Mouse (Mus musculus): ENCODE data around the gene 4933427D14Rik.

DNA sequence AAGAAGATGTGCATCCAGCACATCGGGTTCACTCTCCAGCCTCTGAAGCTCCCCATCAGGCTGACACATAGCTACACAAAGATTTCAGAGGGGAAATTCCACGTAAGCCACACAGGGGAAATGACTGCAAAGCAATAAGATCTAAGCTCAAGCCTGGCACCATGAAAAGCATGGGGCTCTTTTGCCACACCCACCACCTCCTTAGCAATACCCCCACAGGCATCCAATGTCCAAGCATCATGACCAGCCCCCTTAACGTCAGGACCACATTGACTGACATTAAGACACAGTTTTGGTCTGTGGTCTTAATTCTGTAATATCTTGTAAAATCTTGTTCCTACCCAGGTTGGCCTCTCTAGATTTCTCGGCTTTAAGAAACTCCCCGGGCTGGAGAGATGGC, 26.7 kb downstream of the 4933427D14Rik start:
- no peak for TF ChIP-seq CTCF (IDR thresholded peaks at IDR 0.05; ENCODE audit: insufficient read depth, low read length)
- no peak for TF ChIP-seq POLR2A (IDR thresholded peaks at IDR 0.05; ENCODE audit: borderline replicate concordance, extremely low read depth, low read depth, low read length)
